Mouse (Mus musculus): ENCODE results near the gene Dab1. TPM values are rescaled to one million over a fixed set of nuclear protein-coding genes. Genes with fewer than 3 reads are reported as not detected.

The Dab1 gene
- total RNA-seq, 2 experiments from 2014 or later: not detected

- ATAC-seq (replicated peaks; ENCODE audit: low FRiP score, poor library complexity, severe bottlenecking): no peak
Observed at GRCm38 (mm10) chr4:103934364-103934763, 315.2 kb downstream of the Dab1 start.

GRCm38 (mm10) chr4:103948255-103948654, 329.1 kb downstream of the Dab1 start:
- ATAC-seq (replicated peaks; ENCODE audit: low FRiP score, poor library complexity, severe bottlenecking): no peak

- no peak for ATAC-seq (replicated peaks; ENCODE audit: low FRiP score, poor library complexity, severe bottlenecking)
Observed at GRCm38 (mm10) chr4:103953652-103954220, 334.6 kb downstream of the Dab1 start.

GRCm38 (mm10) chr4:103961134-103962049, 342.2 kb downstream of the Dab1 start:
- ATAC-seq (replicated peaks; ENCODE audit: low FRiP score, poor library complexity, severe bottlenecking): no peak

- ATAC-seq (replicated peaks; ENCODE audit: low FRiP score, poor library complexity, severe bottlenecking): no peak
Observed at GRCm38 (mm10) chr4:103969906-103970305, 350.7 kb downstream of the Dab1 start.

- ATAC-seq (replicated peaks; ENCODE audit: low FRiP score, poor library complexity, severe bottlenecking): no peak
Observed at GRCm38 (mm10) chr4:103974536-103974935, 355.4 kb downstream of the Dab1 start.

GRCm38 (mm10) chr4:103974946-103975345, 355.8 kb downstream of the Dab1 start:
- ATAC-seq (replicated peaks; ENCODE audit: low FRiP score, poor library complexity, severe bottlenecking): no peak

- ATAC-seq (replicated peaks; ENCODE audit: low FRiP score, poor library complexity, severe bottlenecking): no peak
Observed at GRCm38 (mm10) chr4:103993884-103994283, 374.7 kb downstream of the Dab1 start.

- no peak for ATAC-seq (replicated peaks; ENCODE audit: low FRiP score, poor library complexity, severe bottlenecking)
Observed at GRCm38 (mm10) chr4:103994406-103994805, 375.2 kb downstream of the Dab1 start.

- ATAC-seq (replicated peaks; ENCODE audit: low FRiP score, poor library complexity, severe bottlenecking): no peak
Observed at GRCm38 (mm10) chr4:104008406-104008805, 389.2 kb downstream of the Dab1 start.

GRCm38 (mm10) chr4:104011683-104012082, 392.5 kb downstream of the Dab1 start:
- ATAC-seq (replicated peaks; ENCODE audit: low FRiP score, poor library complexity, severe bottlenecking): no peak

GRCm38 (mm10) chr4:104012150-104012549, 393.0 kb downstream of the Dab1 start:
- no peak for ATAC-seq (replicated peaks; ENCODE audit: low FRiP score, poor library complexity, severe bottlenecking)

GRCm38 (mm10) chr4:104025117-104025694, 406.0 kb downstream of the Dab1 start:
- ATAC-seq (replicated peaks; ENCODE audit: low FRiP score, poor library complexity, severe bottlenecking): no peak

GRCm38 (mm10) chr4:104026834-104027233, 407.7 kb downstream of the Dab1 start:
- ATAC-seq (replicated peaks; ENCODE audit: low FRiP score, poor library complexity, severe bottlenecking): no peak

GRCm38 (mm10) chr4:104027239-104027638, 408.1 kb downstream of the Dab1 start:
- no peak for ATAC-seq (replicated peaks; ENCODE audit: low FRiP score, poor library complexity, severe bottlenecking)

GRCm38 (mm10) chr4:104036091-104036490, 416.9 kb downstream of the Dab1 start:
- no peak for ATAC-seq (replicated peaks; ENCODE audit: low FRiP score, poor library complexity, severe bottlenecking)

GRCm38 (mm10) chr4:104039588-104039987, 420.4 kb downstream of the Dab1 start:
- ATAC-seq (replicated peaks; ENCODE audit: low FRiP score, poor library complexity, severe bottlenecking): no peak

GRCm38 (mm10) chr4:104043441-104043840, 424.3 kb downstream of the Dab1 start:
- no peak for ATAC-seq (replicated peaks; ENCODE audit: low FRiP score, poor library complexity, severe bottlenecking)

- no peak for ATAC-seq (replicated peaks; ENCODE audit: low FRiP score, poor library complexity, severe bottlenecking)
Observed at GRCm38 (mm10) chr4:104044634-104045033, 425.5 kb downstream of the Dab1 start.

- no peak for ATAC-seq (replicated peaks; ENCODE audit: low FRiP score, poor library complexity, severe bottlenecking)
Observed at GRCm38 (mm10) chr4:104047966-104048804, 429.0 kb downstream of the Dab1 start.

Measured in erythroid progenitor cell, adult 5-6 weeks (primary cell).